Mouse (Mus musculus) limb, embryonic 11.5 days (tissue): ENCODE data around the gene Olfr1279. TPM values are rescaled to one million over a fixed set of nuclear protein-coding genes. Genes with fewer than 3 reads are reported as not detected.

Experiments
- polyA plus RNA-seq: library from polyadenylated mRNA; unstranded; fragments of >200 nt; fragmentation: Nextera tagmentation; extraction: Ambion mirVana; gene quantifications from 2 replicates; pipeline ENCODE4 v1.2.1, GENCODE M21; 2014

Gene Olfr1279
- polyA plus RNA-seq, 1 experiment from 2014 or later, result not detected

Other genes with a start within 250 kb of the Olfr1279 start
- not detected in 2 replicates for gene Gm13941, start 194.7 kb upstream of the Olfr1279 start, polyA plus RNA-seq
- not detected in 2 replicates for gene Gm15130, start 147.7 kb upstream of the Olfr1279 start, polyA plus RNA-seq
- not detected in 2 replicates for gene 4930430A15Rik, start 71.0 kb upstream of the Olfr1279 start, polyA plus RNA-seq
- gene Olfr1275, start 65.3 kb upstream of the Olfr1279 start, polyA plus RNA-seq, result not detected in 2 replicates
- gene Olfr1276, start 46.1 kb upstream of the Olfr1279 start, polyA plus RNA-seq, result not detected in 2 replicates
- gene Olfr1277, start 26.5 kb upstream of the Olfr1279 start, polyA plus RNA-seq, result not detected in 2 replicates
- not detected in 2 replicates for gene Olfr1278, start 10.5 kb upstream of the Olfr1279 start, polyA plus RNA-seq
- gene Olfr1280, start 13.4 kb downstream of the Olfr1279 start, polyA plus RNA-seq, result not detected in 2 replicates
- not detected in 2 replicates for gene Olfr1281, start 25.9 kb downstream of the Olfr1279 start, polyA plus RNA-seq
- gene Olfr1282, start 35.4 kb downstream of the Olfr1279 start, polyA plus RNA-seq, result not detected in 2 replicates
- not detected in 2 replicates for gene Olfr1283, start 66.2 kb downstream of the Olfr1279 start, polyA plus RNA-seq
- not detected in 2 replicates for gene Olfr1284, start 74.9 kb downstream of the Olfr1279 start, polyA plus RNA-seq
- not detected in 2 replicates for gene Olfr1286, start 122.5 kb downstream of the Olfr1279 start, polyA plus RNA-seq
- gene Olfr1287, start 148.5 kb downstream of the Olfr1279 start, polyA plus RNA-seq, result not detected in 2 replicates
- not detected in 2 replicates for gene Olfr1288, start 173.5 kb downstream of the Olfr1279 start, polyA plus RNA-seq
- gene Olfr1289, start 180.2 kb downstream of the Olfr1279 start, polyA plus RNA-seq, result not detected in 2 replicates
- not detected in 2 replicates for gene Olfr1290, start 193.2 kb downstream of the Olfr1279 start, polyA plus RNA-seq
- gene Olfr1291-ps1, start 196.5 kb downstream of the Olfr1279 start, polyA plus RNA-seq, result not detected in 2 replicates
- gene Olfr1293-ps, start 224.6 kb downstream of the Olfr1279 start, polyA plus RNA-seq, result not detected in 2 replicates
- gene Olfr1294, start 239.7 kb downstream of the Olfr1279 start, polyA plus RNA-seq, result not detected in 2 replicates